Mouse (Mus musculus): ENCODE data around the gene H2afy2. TPM values are rescaled to one million over a fixed set of nuclear protein-coding genes. Genes with fewer than 3 reads are reported as not detected.
A peak's percentile ranks its signal among the peaks of the same experiment; 100 is the strongest.

The H2afy2 gene
- polyA plus RNA-seq, 1 experiment from 2014 or later = 325 TPM

- Histone ChIP-seq H3K27me3 (ENCODE audit: insufficient read depth, poor library complexity, severe bottlenecking) (no peaks in the 10 kb centered on the region), H3K36me3 (no peaks in the 10 kb centered on the region), H3K9me3 (0 out of 2 replicates have a peak, but pooled peaks cover 2% of the 10 kb centered on the region), H3K27ac (peak overlapping the region; percentile 54), H3K4me3 (no peak overlapping the region), H3K4me1 (replicated peaks) (peaks cover 40% of the 10 kb centered on the region)
- 62% methylated on average over 7 of the region's 7 CpGs for WGBS
- peak; percentile 42 for DNase-seq (ENCODE audit: low spot score)
Observed at GRCm38 (mm10) chr10:61822968-61823730, 39.2 kb upstream of the H2afy2 start.

- 57% methylated on average over 9 of the region's 9 CpGs for WGBS
- Histone ChIP-seq H3K27ac (no peak overlapping the region), H3K9me3 (0 out of 2 replicates have a peak, but pooled peaks cover 2% of the 10 kb centered on the region), H3K36me3 (no peaks in the 10 kb centered on the region), H3K27me3 (ENCODE audit: insufficient read depth, poor library complexity, severe bottlenecking) (no peaks in the 10 kb centered on the region), H3K4me3 (no peak overlapping the region), H3K4me1 (replicated peaks) (peaks cover 15% of the 10 kb centered on the region)
- DNase-seq (ENCODE audit: low spot score) = no peak
Observed at GRCm38 (mm10) chr10:61820050-61820449, 36.1 kb upstream of the H2afy2 start.

GRCm38 (mm10) chr10:61811987-61812386 lies 28.0 kb upstream of the H2afy2 start:
- Histone ChIP-seq H3K27ac (no peak overlapping the region), H3K27me3 (ENCODE audit: insufficient read depth, poor library complexity, severe bottlenecking) (no peaks in the 10 kb centered on the region)
- peak; percentile 20 for DNase-seq (ENCODE audit: low spot score)

GRCm38 (mm10) chr10:61798133-61798576 lies 14.2 kb upstream of the H2afy2 start:
- 82% methylated on average over 15 of the region's 15 CpGs for WGBS
- H3K36me3 ChIP-seq = no peaks in the 10 kb centered on the region
- H3K9me3 ChIP-seq = no peaks in the 10 kb centered on the region
- H3K27ac ChIP-seq = no peak overlapping the region
- H3K4me3 ChIP-seq = no peak overlapping the region
- no peak for DNase-seq (ENCODE audit: low spot score)
- no peaks in the 10 kb centered on the region for H3K27me3 ChIP-seq (ENCODE audit: insufficient read depth, poor library complexity, severe bottlenecking)
- H3K4me1 ChIP-seq (replicated peaks) = peaks cover 16% of the 10 kb centered on the region; the same call in 1 of the 2 replicates

More at GRCm38 (mm10) chr10:61811987-61812386, 28.0 kb upstream of the H2afy2 start:
- H3K4me3 ChIP-seq = no peak overlapping the region
- H3K36me3 ChIP-seq = no peaks in the 10 kb centered on the region
- WGBS = 52% methylated on average over 5 of the region's 5 CpGs
- no peaks in the 10 kb centered on the region for H3K9me3 ChIP-seq
- 0 out of 2 replicates have a peak, but pooled peaks cover 4% of the 10 kb centered on the region for H3K4me1 ChIP-seq (replicated peaks)

GRCm38 (mm10) chr10:61795458-61795857 lies 11.5 kb upstream of the H2afy2 start:
- Histone ChIP-seq H3K27ac (peak overlapping the region; percentile 29; the same call in 1 of the 2 replicates), H3K27me3 (ENCODE audit: insufficient read depth, poor library complexity, severe bottlenecking) (no peaks in the 10 kb centered on the region), H3K9me3 (no peaks in the 10 kb centered on the region), H3K4me3 (no peak overlapping the region), H3K36me3 (no peaks in the 10 kb centered on the region), H3K4me1 (replicated peaks) (peaks cover 16% of the 10 kb centered on the region; the same call in 1 of the 2 replicates)
- DNase-seq (ENCODE audit: low spot score) = no peak
- WGBS = 54% methylated on average over 8 of the region's 8 CpGs

GRCm38 (mm10) chr10:61794971-61795370 lies 11.0 kb upstream of the H2afy2 start:
- WGBS = 78% methylated on average over 10 of the region's 10 CpGs
- Histone ChIP-seq H3K36me3 (no peaks in the 10 kb centered on the region), H3K4me3 (no peak overlapping the region), H3K27me3 (ENCODE audit: insufficient read depth, poor library complexity, severe bottlenecking) (no peaks in the 10 kb centered on the region), H3K4me1 (replicated peaks) (peaks cover 16% of the 10 kb centered on the region; the same call in 1 of the 2 replicates), H3K27ac (peak overlapping the region; percentile 29; the same call in 1 of the 2 replicates), H3K9me3 (no peaks in the 10 kb centered on the region)
- no peak for DNase-seq (ENCODE audit: low spot score)

- no peak overlapping the region for H3K27ac ChIP-seq
- peaks cover 16% of the 10 kb centered on the region; the same call in 1 of the 2 replicates for H3K4me1 ChIP-seq (replicated peaks)
- no peaks in the 10 kb centered on the region for H3K36me3 ChIP-seq
- 51% methylated on average over 8 of the region's 8 CpGs for WGBS
- no peaks in the 10 kb centered on the region for H3K27me3 ChIP-seq (ENCODE audit: insufficient read depth, poor library complexity, severe bottlenecking)
- no peak overlapping the region for H3K4me3 ChIP-seq
- no peaks in the 10 kb centered on the region for H3K9me3 ChIP-seq
- DNase-seq (ENCODE audit: low spot score) = no peak
Observed at GRCm38 (mm10) chr10:61793015-61793414, 9.1 kb upstream of the H2afy2 start.

GRCm38 (mm10) chr10:61788499-61788898 lies 4.6 kb upstream of the H2afy2 start:
- H3K27ac ChIP-seq = no peak overlapping the region
- no peaks in the 10 kb centered on the region for H3K36me3 ChIP-seq
- H3K4me3 ChIP-seq = no peak overlapping the region
- DNase-seq (ENCODE audit: low spot score) = no peak
- 0 out of 2 replicates have a peak, but pooled peaks cover 3% of the 10 kb centered on the region for H3K27me3 ChIP-seq (ENCODE audit: insufficient read depth, poor library complexity, severe bottlenecking)
- no peaks in the 10 kb centered on the region for H3K9me3 ChIP-seq
- peaks cover 17% of the 10 kb centered on the region for H3K4me1 ChIP-seq (replicated peaks)
- WGBS = 96% methylated on average over 5 of the region's 5 CpGs

- no peak overlapping the region for H3K4me3 ChIP-seq
- H3K4me1 ChIP-seq (replicated peaks) = peaks cover 22% of the 10 kb centered on the region
- no peak for DNase-seq (ENCODE audit: low spot score)
- H3K9me3 ChIP-seq = no peaks in the 10 kb centered on the region
- no peak overlapping the region for H3K27ac ChIP-seq
- 0 out of 2 replicates have a peak, but pooled peaks cover 3% of the 10 kb centered on the region for H3K27me3 ChIP-seq (ENCODE audit: insufficient read depth, poor library complexity, severe bottlenecking)
- no peaks in the 10 kb centered on the region for H3K36me3 ChIP-seq
- 81% methylated on average over 10 of the region's 10 CpGs for WGBS
Observed at GRCm38 (mm10) chr10:61787541-61788313, 3.8 kb upstream of the H2afy2 start.

GRCm38 (mm10) chr10:61784414-61784813 lies 467 bp upstream of the H2afy2 start:
- H3K4me1 ChIP-seq (replicated peaks) = peaks cover 40% of the 10 kb centered on the region
- peak overlapping the region; percentile 99 for H3K4me3 ChIP-seq
- H3K27me3 ChIP-seq (ENCODE audit: insufficient read depth, poor library complexity, severe bottlenecking) = 0 out of 2 replicates have a peak, but pooled peaks cover 3% of the 10 kb centered on the region
- peak overlapping the region; percentile 100 for H3K27ac ChIP-seq
- 16% methylated on average over 10 of the region's 10 CpGs for WGBS
- no peaks in the 10 kb centered on the region for H3K9me3 ChIP-seq
- H3K36me3 ChIP-seq = peaks cover 14% of the 10 kb centered on the region
- DNase-seq (ENCODE audit: low spot score) = no peak

- peak; percentile 84 for DNase-seq (ENCODE audit: low spot score)
- Histone ChIP-seq H3K36me3 (peaks cover 28% of the 10 kb centered on the region), H3K27ac (peak overlapping the region; percentile 100), H3K4me1 (replicated peaks) (peaks cover 40% of the 10 kb centered on the region), H3K9me3 (no peaks in the 10 kb centered on the region), H3K27me3 (ENCODE audit: insufficient read depth, poor library complexity, severe bottlenecking) (0 out of 2 replicates have a peak, but pooled peaks cover 3% of the 10 kb centered on the region), H3K4me3 (peak overlapping the region; percentile 99)
- WGBS = under 1% methylated on average over 74 of the region's 74 CpGs
Observed at GRCm38 (mm10) chr10:61782799-61783611, 942 bp downstream of the H2afy2 start.
